Mouse (Mus musculus): ENCODE results near the gene Syt15.

- TF ChIP-seq CTCF (IDR thresholded peaks at IDR 0.05; ENCODE audit: low read depth) = no peak
- no peak for TF ChIP-seq EP300 (IDR thresholded peaks at IDR 0.05; ENCODE audit: low read depth)
These were observed 48.7 kb downstream of the Syt15 start for GRCm38 (mm10) chr14:34268046-34268445.
